Mouse (Mus musculus) bone marrow, adult 2 months (tissue): Measurements from ENCODE around the gene Dync1i1. TPM values are rescaled to one million over a fixed set of nuclear protein-coding genes. Genes with fewer than 3 reads are reported as not detected.

Experiments used
- H3K27ac ChIP-seq: fragments of 200-500 bp; 2 replicates; pipeline ENCODE4 v1.5.1; 2012; ENCODE audit warnings: low read depth, mild to moderate bottlenecking, control low read depth, inconsistent platforms, low read length; ENCODE audit not compliant: control insufficient read depth, poor library complexity, insufficient read depth
- H3K4me1 ChIP-seq: fragments of 200-500 bp; 2 replicates; pipeline ENCODE4 v1.6.1; 2011; ENCODE audit warnings: low read length; ENCODE audit not compliant: control insufficient read depth, insufficient read depth
- H3K4me3 ChIP-seq: fragments of 200-500 bp; replicated peaks from 2 replicates; pipeline ENCODE3; 2011; ENCODE audit warnings: mild to moderate bottlenecking, low read depth, low read length, control low read depth; ENCODE audit not compliant: control insufficient read depth
- CTCF ChIP-seq: fragments of 200-500 bp; IDR thresholded peaks from 2 replicates; pipeline ENCODE4 v1.5.1; 2011; ENCODE audit warnings: low read length, control low read depth; ENCODE audit not compliant: control insufficient read depth, insufficient read depth
- POLR2A ChIP-seq: fragments of 200-500 bp; IDR thresholded peaks from 2 replicates; pipeline ENCODE4 v1.6.1; 2011; ENCODE audit warnings: low read depth, mild to moderate bottlenecking, control low read depth, low read length, borderline replicate concordance; ENCODE audit not compliant: control insufficient read depth
- WGBS: fragments of 180-500 bp; shearing (Covaris S2); methylation state at CpG from one replicate; pipeline ENCODE4 v1.1.7; 2018; 5-methylcytosine and 5-hydroxymethylcytosine counted together
- polyA plus RNA-seq: library from polyadenylated mRNA; stranded (reverse); fragments of >200 nt; gene quantifications from 2 replicates; pipeline ENCODE4 v1.2.4, GENCODE M21; 2011; ENCODE audit warnings: low replicate concordance; ENCODE audit not compliant: missing spikeins, insufficient read depth, insufficient read length

Gene Dync1i1
- polyA plus RNA-seq, 1 experiment = not detected

- no peak overlapping the region for H3K27ac ChIP-seq
- WGBS = 61% methylated on average over 1 of the region's 1 CpGs
Measured at GRCm38 (mm10) chr6:5723986-5724385, 1.5 kb upstream of the Dync1i1 start.

GRCm38 (mm10) chr6:5726237-5726670 lies 815 bp downstream of the Dync1i1 start:
- TF ChIP-seq POLR2A (no peak), CTCF (no peak)
- Histone ChIP-seq H3K4me3 (no peak overlapping the region), H3K27ac (no peak overlapping the region), H3K4me1 (no peaks in the 10 kb centered on the region)
- WGBS = 5% methylated on average over 10 of the region's 10 CpGs

More at GRCm38 (mm10) chr6:5723986-5724385, 1.5 kb upstream of the Dync1i1 start:
- TF ChIP-seq CTCF (no peak), POLR2A (no peak)
- H3K4me1 ChIP-seq = no peaks in the 10 kb centered on the region
- H3K4me3 ChIP-seq = no peak overlapping the region

GRCm38 (mm10) chr6:5733217-5733616 lies 7.8 kb downstream of the Dync1i1 start:
- H3K4me3 ChIP-seq = no peak overlapping the region
- WGBS = 82% methylated on average over 3 of the region's 3 CpGs
- TF ChIP-seq CTCF (no peak), POLR2A (no peak)
- H3K4me1 ChIP-seq = no peaks in the 10 kb centered on the region
- H3K27ac ChIP-seq = no peak overlapping the region

GRCm38 (mm10) chr6:5734398-5734797 lies 9.0 kb downstream of the Dync1i1 start:
- no peaks in the 10 kb centered on the region for H3K4me1 ChIP-seq
- H3K4me3 ChIP-seq = no peak overlapping the region
- TF ChIP-seq CTCF (no peak), POLR2A (no peak)
- H3K27ac ChIP-seq = no peak overlapping the region

GRCm38 (mm10) chr6:5734862-5735261 lies 9.4 kb downstream of the Dync1i1 start:
- Histone ChIP-seq H3K4me3 (no peak overlapping the region), H3K27ac (no peak overlapping the region), H3K4me1 (no peaks in the 10 kb centered on the region)
- 61% methylated on average over 1 of the region's 1 CpGs for WGBS
- TF ChIP-seq CTCF (no peak), POLR2A (no peak)

- Histone ChIP-seq H3K4me1 (no peaks in the 10 kb centered on the region), H3K27ac (no peak overlapping the region), H3K4me3 (no peak overlapping the region)
- 81% methylated on average over 7 of the region's 7 CpGs for WGBS
- no peak for TF ChIP-seq POLR2A
- TF ChIP-seq CTCF = no peak
Measured at GRCm38 (mm10) chr6:5739711-5740110, 14.3 kb downstream of the Dync1i1 start.

GRCm38 (mm10) chr6:5741395-5742032 lies 16.1 kb downstream of the Dync1i1 start:
- 85% methylated on average over 6 of the region's 6 CpGs for WGBS

GRCm38 (mm10) chr6:5750079-5750711 lies 24.8 kb downstream of the Dync1i1 start:
- TF ChIP-seq CTCF = no peak
- no peak for TF ChIP-seq POLR2A
- H3K4me1 ChIP-seq = no peaks in the 10 kb centered on the region
- 60% methylated on average over 6 of the region's 6 CpGs for WGBS
- H3K27ac ChIP-seq = no peak overlapping the region
- no peak overlapping the region for H3K4me3 ChIP-seq

More at GRCm38 (mm10) chr6:5741395-5742032, 16.1 kb downstream of the Dync1i1 start:
- Histone ChIP-seq H3K27ac (no peak overlapping the region), H3K4me1 (no peaks in the 10 kb centered on the region), H3K4me3 (no peak overlapping the region)
- no peak for TF ChIP-seq POLR2A
- no peak for TF ChIP-seq CTCF
